Mouse (Mus musculus) lung, postnatal 25 days (tissue): Measurements from ENCODE around the gene Asb4.
"Not testable (repeated sequence)": the region's sequence is repeated elsewhere in the genome, so short reads cannot be mapped to it uniquely, and the experiment has no call there.

Source experiments
- DNase-seq: peaks from one replicate; pipeline ENCODE4 v3.0.0; 2022; ENCODE audit warnings: low spot score

Asb4 gene

DNA sequence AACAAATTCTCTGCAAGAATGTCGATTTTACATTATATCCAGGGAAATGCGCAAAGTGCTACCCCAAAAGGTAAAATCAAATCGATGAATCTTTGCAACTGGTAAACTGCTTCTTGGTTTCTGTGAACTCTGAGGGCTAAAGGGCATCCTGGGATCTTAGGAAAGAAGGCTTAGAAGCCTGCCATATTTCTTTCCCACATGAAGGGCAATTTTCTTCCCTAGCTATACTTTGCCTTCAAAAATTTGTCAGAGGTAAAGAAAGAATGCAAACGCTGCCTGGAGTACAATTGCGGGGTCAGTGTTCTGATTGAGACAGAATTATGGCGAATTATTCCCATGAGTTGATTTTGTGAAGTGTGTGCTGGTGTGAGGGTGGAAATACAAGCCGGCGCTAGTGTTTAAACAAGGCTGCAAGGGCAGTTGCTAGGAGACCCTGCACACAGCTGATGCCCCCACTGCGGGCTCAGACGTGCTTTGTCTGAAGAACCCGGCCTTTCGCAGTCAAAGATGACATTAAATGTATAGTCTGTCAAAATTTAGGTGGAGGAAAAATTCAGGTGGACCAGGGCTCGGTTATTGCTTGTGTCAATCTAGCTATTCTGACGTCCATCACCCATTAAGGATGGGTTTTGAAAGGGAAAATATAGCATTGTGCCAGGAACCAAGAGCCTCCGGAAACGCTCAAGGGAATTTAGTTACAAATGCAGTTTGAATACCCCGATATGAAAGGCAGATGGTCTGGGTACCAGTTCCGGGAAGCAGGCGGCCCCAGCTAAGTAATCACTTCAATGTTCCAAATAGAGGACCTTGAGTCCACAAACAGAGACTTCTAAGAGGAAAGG lies at the start of gene Asb4:
Asb4 (plus strand) TSS at position 51 of the 842 bp plus-strand sequence.
- no peak for DNase-seq

GRCm38 (mm10) chr6:5334021-5334420 lies 49.2 kb upstream of the Asb4 start:
- no peak for DNase-seq

DNA sequence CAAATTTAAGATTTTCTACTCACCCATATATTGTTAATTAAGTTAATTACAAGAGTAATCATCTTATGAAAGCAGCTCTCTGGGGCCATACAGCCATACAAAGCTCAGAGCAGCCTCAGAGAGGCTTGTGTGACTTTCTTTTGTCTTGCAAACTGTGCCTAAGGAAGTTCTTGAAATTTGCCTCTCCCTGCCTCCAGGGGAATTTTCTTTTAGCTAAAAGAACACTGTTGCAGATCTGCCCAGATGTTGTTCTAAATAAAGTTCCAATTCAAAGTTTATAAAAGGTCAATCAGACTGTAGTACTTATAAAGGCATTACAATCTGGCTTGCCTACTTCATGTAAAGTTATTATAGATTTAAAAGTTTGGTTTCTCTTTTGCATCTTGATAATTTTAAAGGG lies 47.2 kb upstream of the Asb4 start:
- not testable (repeated sequence) for DNase-seq

DNA sequence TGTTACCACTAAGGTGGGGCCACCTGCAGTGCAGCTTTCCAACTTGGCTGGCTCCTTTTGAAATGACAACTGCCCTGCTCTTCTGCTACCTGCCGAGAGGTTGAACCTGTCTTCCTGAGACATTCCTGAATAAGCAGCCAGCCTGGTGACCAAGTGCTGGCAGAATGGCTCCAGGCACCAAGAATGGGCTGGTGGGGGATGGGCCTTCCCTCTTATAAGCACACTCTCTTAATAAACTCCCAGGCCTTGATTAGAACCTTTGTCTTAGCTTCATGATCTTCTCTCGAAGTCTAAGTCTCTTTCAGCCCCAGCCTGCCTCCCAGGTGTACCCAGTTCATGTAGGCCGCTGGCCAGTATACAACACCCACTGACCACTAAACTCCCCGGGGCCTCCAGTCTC lies 44.4 kb upstream of the Asb4 start:
- not testable (repeated sequence) for DNase-seq

- not testable (repeated sequence) for DNase-seq
Measured at GRCm38 (mm10) chr6:5339283-5339682, 43.9 kb upstream of the Asb4 start.

- DNase-seq = no peak
Measured at GRCm38 (mm10) chr6:5344255-5344654, 38.9 kb upstream of the Asb4 start.

- DNase-seq = no peak
Measured at GRCm38 (mm10) chr6:5357873-5358272, 25.3 kb upstream of the Asb4 start.

DNA sequence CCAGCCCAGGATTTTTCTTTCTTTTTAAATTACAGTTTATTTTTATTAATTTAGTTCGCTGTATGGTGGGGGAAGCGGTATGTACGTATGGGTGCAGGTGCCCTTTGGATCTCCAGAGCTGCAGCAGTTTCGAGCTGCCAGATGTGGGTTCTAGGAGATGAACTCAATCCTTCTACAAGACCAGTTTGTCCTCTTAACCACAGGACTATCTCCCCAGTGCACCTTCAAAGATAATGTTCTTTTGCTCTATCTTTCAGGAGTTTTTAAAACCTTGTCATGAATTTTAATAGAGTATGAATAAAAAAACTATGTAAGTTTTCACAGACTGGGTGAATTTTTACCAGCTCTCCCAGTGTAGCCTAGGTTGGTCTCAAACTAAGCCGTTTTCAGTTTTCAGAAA lies 22.8 kb upstream of the Asb4 start:
- DNase-seq = no peak

GRCm38 (mm10) chr6:5361987-5362386 lies 21.2 kb upstream of the Asb4 start:
- DNase-seq = peak; percentile 26

DNA sequence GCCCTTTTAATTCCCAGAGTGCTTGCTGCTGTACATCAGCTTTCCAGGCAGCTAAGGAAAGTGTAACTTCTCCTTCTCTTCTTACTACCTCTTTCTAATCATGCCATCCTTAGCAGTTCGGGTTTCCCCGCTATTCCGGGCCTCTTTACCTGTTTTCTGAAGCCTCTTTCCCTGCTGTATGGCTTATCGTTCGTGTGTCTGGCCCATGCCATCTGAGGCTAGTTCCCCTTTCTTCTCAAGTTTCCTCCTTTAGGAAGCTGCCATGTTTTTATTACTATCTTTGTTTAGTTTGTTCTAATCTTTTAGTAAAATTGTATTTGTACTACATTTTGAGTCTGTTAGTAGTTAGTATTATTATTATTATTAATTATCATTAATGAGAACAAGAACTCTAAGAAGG lies 17.3 kb upstream of the Asb4 start:
- no peak for DNase-seq

GRCm38 (mm10) chr6:5376884-5377283 lies 6.3 kb upstream of the Asb4 start:
- DNase-seq = no peak

DNA sequence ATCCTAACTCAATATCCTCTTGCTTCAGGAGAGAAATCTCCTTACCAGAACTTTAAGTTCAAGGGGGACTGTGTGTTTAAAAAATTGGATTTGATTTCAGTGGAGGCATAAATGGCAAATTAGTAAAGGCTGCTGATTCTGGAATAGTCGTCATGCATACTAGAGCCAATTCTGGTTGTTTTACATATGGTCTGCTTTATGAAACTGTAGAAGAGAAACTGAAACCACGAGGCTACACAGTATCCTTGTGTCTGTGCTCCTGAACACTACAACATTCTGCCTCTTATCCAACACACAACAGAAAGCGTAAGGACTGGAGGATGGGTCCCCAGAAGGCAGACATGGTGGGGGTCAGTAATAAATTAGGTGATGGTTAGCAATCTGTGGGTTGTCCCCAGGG lies 4.1 kb upstream of the Asb4 start:
- DNase-seq = no peak

GRCm38 (mm10) chr6:5379781-5380623 lies 3.2 kb upstream of the Asb4 start:
- peak; percentile 9 for DNase-seq

GRCm38 (mm10) chr6:5380624-5381252 lies 2.4 kb upstream of the Asb4 start:
- no peak for DNase-seq

- no peak for DNase-seq
Measured at GRCm38 (mm10) chr6:5381918-5382582, 1.1 kb upstream of the Asb4 start.

- DNase-seq = peak; percentile 83
Measured at GRCm38 (mm10) chr6:5382583-5383215, 487 bp upstream of the Asb4 start.

DNA sequence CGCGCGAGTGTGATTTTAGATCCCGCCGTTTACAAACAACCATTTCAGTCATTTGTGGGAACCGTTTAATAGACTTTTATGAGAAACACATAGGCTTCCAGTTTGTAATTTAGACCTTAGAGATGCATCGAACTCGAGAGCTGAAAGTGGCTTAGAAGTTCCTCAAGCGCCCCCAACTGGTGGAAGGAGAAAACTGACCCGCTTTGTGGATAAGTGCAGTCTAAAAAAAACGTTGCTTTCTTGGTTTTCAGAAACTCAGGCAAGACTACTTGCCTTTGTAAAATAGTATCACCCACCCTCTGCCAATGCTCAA lies 948 bp downstream of the Asb4 start:
- peak; percentile 79 for DNase-seq

GRCm38 (mm10) chr6:5385161-5385640 lies 2.0 kb downstream of the Asb4 start:
- no peak for DNase-seq

- DNase-seq = no peak
Measured at GRCm38 (mm10) chr6:5386486-5386885, 3.3 kb downstream of the Asb4 start.

GRCm38 (mm10) chr6:5387396-5387795 lies 4.2 kb downstream of the Asb4 start:
- DNase-seq = no peak

- no peak for DNase-seq
Measured at GRCm38 (mm10) chr6:5390298-5390697, 7.1 kb downstream of the Asb4 start.

GRCm38 (mm10) chr6:5390952-5391351 lies 7.8 kb downstream of the Asb4 start:
- no peak for DNase-seq
